Mouse (Mus musculus) MEL (cell line): ENCODE results near the gene Crocc.

ENCODE experiments used
- CHD1 ChIP-seq: IDR thresholded peaks from 2 replicates; pipeline ENCODE4 v1.6.1; 2012; ENCODE audit warnings: low read depth, mild to moderate bottlenecking, inconsistent platforms, low read length, improper control_type of control experiment
- CTCF ChIP-seq, 3 experiments: IDR thresholded peaks in 2 of 3; conservative IDR thresholded peaks in 1 of 3; 2 replicates each; pipeline ENCODE4 v1.5.1; 2011 to 2012; ENCODE audit warnings: low read length in 3 of 3, low read depth in 2 of 3, mild to moderate bottlenecking in 2 of 3, improper control_type of control experiment in 1 of 3, inconsistent platforms in 1 of 3, mixed read lengths in 1 of 3, moderate library complexity in 1 of 3; ENCODE audit not compliant: control insufficient read depth in 1 of 3, insufficient read depth in 1 of 3, poor library complexity in 1 of 3, severe bottlenecking in 1 of 3
- EP300 ChIP-seq, 2 experiments: IDR thresholded peaks; 2 replicates each; pipeline ENCODE4 v1.6.1; 2011; ENCODE audit warnings: improper control_type of control experiment in 2 of 2, low read length in 2 of 2, low read depth in 1 of 2, mild to moderate bottlenecking in 1 of 2
- GABPA ChIP-seq: IDR thresholded peaks from 2 replicates; pipeline ENCODE4 v1.6.1; 2012; ENCODE audit warnings: low read depth, mild to moderate bottlenecking, inconsistent platforms, low read length, improper control_type of control experiment, moderate library complexity
- GATA1 ChIP-seq: IDR thresholded peaks from 2 replicates; pipeline ENCODE4 v1.6.1; 2011; ENCODE audit warnings: low read depth, low read length, improper control_type of control experiment
- NRF1 ChIP-seq: IDR thresholded peaks from 2 replicates; pipeline ENCODE4 v1.6.1; 2014; ENCODE audit warnings: low read depth, mild to moderate bottlenecking, inconsistent platforms, low read length, improper control_type of control experiment, moderate library complexity; ENCODE audit not compliant: poor library complexity, insufficient read depth, severe bottlenecking
- POLR2A ChIP-seq, 2 experiments: IDR thresholded peaks; 2 replicates each; pipeline ENCODE4 v1.6.1; 2011 to 2012; ENCODE audit warnings: low read length in 2 of 2, mild to moderate bottlenecking in 2 of 2, control low read depth in 1 of 2, improper control_type of control experiment in 1 of 2, low read depth in 1 of 2, moderate library complexity in 1 of 2; ENCODE audit not compliant: control insufficient read depth in 1 of 2, insufficient read depth in 1 of 2, poor library complexity in 1 of 2
- POLR2AphosphoS2 ChIP-seq: IDR thresholded peaks from 2 replicates; pipeline ENCODE4 v1.6.1; 2011; ENCODE audit warnings: low read length, improper control_type of control experiment
- TAL1 ChIP-seq: IDR thresholded peaks from 2 replicates; pipeline ENCODE4 v1.6.1; 2012; ENCODE audit warnings: mild to moderate bottlenecking, inconsistent platforms, low read length, moderate library complexity, mixed read lengths
- ZNF384 ChIP-seq: IDR thresholded peaks from 2 replicates; pipeline ENCODE4 v1.6.1; 2012; ENCODE audit warnings: low read depth, mild to moderate bottlenecking, inconsistent platforms, low read length, improper control_type of control experiment

DNA sequence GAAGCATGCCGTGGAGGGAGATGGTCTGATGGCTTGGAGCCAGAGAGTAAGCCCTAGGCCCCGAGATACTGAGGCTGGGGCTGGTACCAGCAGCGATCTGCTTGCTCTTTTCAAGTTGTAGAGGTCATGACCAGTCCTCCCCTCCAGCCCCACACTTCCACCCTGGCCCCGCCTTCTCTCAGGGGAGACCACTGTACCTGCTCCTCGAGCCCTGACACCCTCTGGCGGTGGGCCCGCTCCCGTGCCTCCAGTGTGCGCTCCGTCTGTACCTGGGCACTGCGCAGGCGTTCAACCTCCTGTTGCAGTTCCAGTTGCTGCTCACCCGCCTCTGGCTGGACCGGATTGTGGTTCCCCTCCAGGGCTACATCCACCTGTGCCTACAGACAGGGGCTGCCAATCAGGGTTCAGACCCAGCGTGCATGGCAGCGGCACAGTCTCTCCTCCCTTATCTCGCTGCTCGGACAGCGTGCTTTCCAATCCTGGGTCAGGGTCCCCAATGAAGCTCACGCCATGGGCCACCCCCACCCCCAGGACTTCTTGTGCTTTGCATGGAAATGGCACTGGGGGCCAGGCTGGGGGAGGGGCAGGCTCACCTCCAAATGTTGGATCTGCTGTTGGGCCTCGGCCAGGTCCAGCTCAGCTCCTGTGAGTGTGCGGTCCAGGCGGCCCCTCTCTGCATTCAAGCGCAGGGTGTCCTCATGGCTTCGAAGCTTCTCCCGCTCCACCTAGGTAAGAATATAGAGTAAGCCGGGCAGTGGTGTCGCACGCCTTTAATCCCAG is 42.5 kb downstream of the Crocc start:
- TF ChIP-seq GABPA (no peak), GATA1 (no peak), EP300 (IDR thresholded peaks at IDR 0.05; ENCODE audit: low read depth in 1 of 2, low read length in 2 of 2) (no peak), POLR2A (IDR thresholded peaks at IDR 0.05; ENCODE audit: control insufficient read depth in 1 of 2, insufficient read depth in 1 of 2, low read depth in 1 of 2, low read length in 2 of 2, poor library complexity in 1 of 2) (no peak), CHD1 (no peak), POLR2AphosphoS2 (no peak), CTCF (IDR thresholded peaks at IDR 0.05 in 2 of 3, conservative IDR thresholded peaks at IDR 0.05 in 1 of 3; ENCODE audit: control insufficient read depth in 1 of 3, insufficient read depth in 1 of 3, low read depth in 2 of 3, low read length in 3 of 3, poor library complexity in 1 of 3, severe bottlenecking in 1 of 3) (no peak), ZNF384 (no peak), TAL1 (no peak), NRF1 (no peak)
